Mouse (Mus musculus): ENCODE results near the gene Idua. TPM values are rescaled to one million over a fixed set of nuclear protein-coding genes. Genes with fewer than 3 reads are reported as not detected.

The Idua gene
- total and polyA plus RNA-seq, 2 experiments = 2.6 to 7.3 TPM

GRCm38 (mm10) chr5:108671757-108672156, 11.6 kb downstream of the Idua start:
- DNase-seq (ENCODE audit: extremely low read depth, low read depth, low spot score) = no peak
- 72% methylated on average over 12 of the region's 12 CpGs for WGBS
- Histone ChIP-seq H3K36me3 (ENCODE audit: control insufficient read depth, insufficient read depth, low read length) (no peaks in the 10 kb centered on the region; the same call in 1 of the 2 replicates), H3K9ac (ENCODE audit: low read depth, low read length) (peak overlapping the region; percentile 88), H3K79me2 (ENCODE audit: control insufficient read depth, insufficient read depth, low read length) (peaks cover 12% of the 10 kb centered on the region; the same call in 1 of the 2 replicates), H3K4me1 (ENCODE audit: control insufficient read depth, insufficient read depth, low read length) (peaks cover 35% of the 10 kb centered on the region), H3K27me3 (ENCODE audit: control insufficient read depth, insufficient read depth, low read length) (no peaks in the 10 kb centered on the region), H3K27ac (replicated peaks; ENCODE audit: insufficient read depth, low read depth, low read length) (peak overlapping the region; percentile 97), H3K4me3 (ENCODE audit: insufficient read depth, low read depth, low read length) (peak overlapping the region; percentile 3; the same call in 1 of the 2 replicates)
- TF ChIP-seq POLR2A (IDR thresholded peaks at IDR 0.05; ENCODE audit: extremely low read depth, insufficient read depth, low read length) = no peak
- peak; percentile 58 for TF ChIP-seq CTCF (IDR thresholded peaks at IDR 0.05; ENCODE audit: low read depth, low read length)

- 28% methylated on average over 2 of the region's 2 CpGs for WGBS
- Histone ChIP-seq H3K4me3 (ENCODE audit: insufficient read depth, low read depth, low read length) (peak overlapping the region; percentile 70), H3K27ac (replicated peaks; ENCODE audit: insufficient read depth, low read depth, low read length) (peak overlapping the region; percentile 99), H3K79me2 (ENCODE audit: control insufficient read depth, insufficient read depth, low read length) (peaks cover 12% of the 10 kb centered on the region; the same call in 1 of the 2 replicates), H3K9ac (ENCODE audit: low read depth, low read length) (peak overlapping the region; percentile 88), H3K36me3 (ENCODE audit: control insufficient read depth, insufficient read depth, low read length) (no peaks in the 10 kb centered on the region; the same call in 1 of the 2 replicates), H3K4me1 (ENCODE audit: control insufficient read depth, insufficient read depth, low read length) (peaks cover 30% of the 10 kb centered on the region), H3K27me3 (ENCODE audit: control insufficient read depth, insufficient read depth, low read length) (no peaks in the 10 kb centered on the region)
- DNase-seq (ENCODE audit: extremely low read depth, low read depth, low spot score) = peak; percentile 100
- TF ChIP-seq CTCF (IDR thresholded peaks at IDR 0.05; ENCODE audit: low read depth, low read length) (no peak), POLR2A (IDR thresholded peaks at IDR 0.05; ENCODE audit: extremely low read depth, insufficient read depth, low read length) (peak; percentile 75; the same call in 1 of the 2 replicates)
These were observed 14.5 kb downstream of the Idua start for GRCm38 (mm10) chr5:108674624-108675023.

- Histone ChIP-seq H3K79me2 (ENCODE audit: control insufficient read depth, insufficient read depth, low read length) (peaks cover 12% of the 10 kb centered on the region; the same call in 1 of the 2 replicates), H3K9ac (ENCODE audit: low read depth, low read length) (peak within 1 kb of the TSS; percentile 88), H3K4me3 (ENCODE audit: insufficient read depth, low read depth, low read length) (peak within 1 kb of the TSS; percentile 70), H3K27ac (replicated peaks; ENCODE audit: insufficient read depth, low read depth, low read length) (peak within 1 kb of the TSS; percentile 99), H3K4me1 (ENCODE audit: control insufficient read depth, insufficient read depth, low read length) (peaks cover 29% of the 10 kb centered on the region), H3K36me3 (ENCODE audit: control insufficient read depth, insufficient read depth, low read length) (no peaks in the 10 kb centered on the region; the same call in 1 of the 2 replicates), H3K27me3 (ENCODE audit: control insufficient read depth, insufficient read depth, low read length) (no peaks in the 10 kb centered on the region)
- 22% methylated on average over 9 of the region's 9 CpGs for WGBS
- TF ChIP-seq POLR2A (IDR thresholded peaks at IDR 0.05; ENCODE audit: extremely low read depth, insufficient read depth, low read length) (no peak), CTCF (IDR thresholded peaks at IDR 0.05; ENCODE audit: low read depth, low read length) (no peak)
- peak; percentile 95 for DNase-seq (ENCODE audit: extremely low read depth, low read depth, low spot score)
These were observed 15.2 kb downstream of the Idua start, which contains the start of gene Slc26a1 for GRCm38 (mm10) chr5:108675251-108675816. TSS of gene Slc26a1 (minus strand) at chr5:108675569.

GRCm38 (mm10) chr5:108676772-108677498, 16.8 kb downstream of the Idua start:
- TF ChIP-seq CTCF (IDR thresholded peaks at IDR 0.05; ENCODE audit: low read depth, low read length) (no peak), POLR2A (IDR thresholded peaks at IDR 0.05; ENCODE audit: extremely low read depth, insufficient read depth, low read length) (no peak)
- WGBS = 60% methylated on average over 5 of the region's 5 CpGs
- DNase-seq (ENCODE audit: extremely low read depth, low read depth, low spot score) = no peak
- Histone ChIP-seq H3K36me3 (ENCODE audit: control insufficient read depth, insufficient read depth, low read length) (no peaks in the 10 kb centered on the region; the same call in 1 of the 2 replicates), H3K27ac (replicated peaks; ENCODE audit: insufficient read depth, low read depth, low read length) (0 out of 2 replicates have a peak overlapping the region, but pooled peaks have one; percentile 99), H3K27me3 (ENCODE audit: control insufficient read depth, insufficient read depth, low read length) (no peaks in the 10 kb centered on the region), H3K4me3 (ENCODE audit: insufficient read depth, low read depth, low read length) (no peak overlapping the region), H3K79me2 (ENCODE audit: control insufficient read depth, insufficient read depth, low read length) (peaks cover 12% of the 10 kb centered on the region; the same call in 1 of the 2 replicates), H3K9ac (ENCODE audit: low read depth, low read length) (no peak overlapping the region), H3K4me1 (ENCODE audit: control insufficient read depth, insufficient read depth, low read length) (peaks cover 22% of the 10 kb centered on the region)

- no peak for TF ChIP-seq POLR2A (IDR thresholded peaks at IDR 0.05; ENCODE audit: extremely low read depth, insufficient read depth, low read length)
- no peak for TF ChIP-seq CTCF (IDR thresholded peaks at IDR 0.05; ENCODE audit: low read depth, low read length)
- DNase-seq (ENCODE audit: extremely low read depth, low read depth, low spot score) = no peak
- Histone ChIP-seq H3K36me3 (ENCODE audit: control insufficient read depth, insufficient read depth, low read length) (no peaks in the 10 kb centered on the region; the same call in 1 of the 2 replicates), H3K79me2 (ENCODE audit: control insufficient read depth, insufficient read depth, low read length) (peaks cover 12% of the 10 kb centered on the region; the same call in 1 of the 2 replicates), H3K27ac (replicated peaks; ENCODE audit: insufficient read depth, low read depth, low read length) (no peak overlapping the region), H3K9ac (ENCODE audit: low read depth, low read length) (0 out of 2 replicates have a peak overlapping the region, but pooled peaks have one; percentile 2), H3K4me1 (ENCODE audit: control insufficient read depth, insufficient read depth, low read length) (peaks cover 14% of the 10 kb centered on the region), H3K4me3 (ENCODE audit: insufficient read depth, low read depth, low read length) (0 out of 2 replicates have a peak overlapping the region, but pooled peaks have one; percentile 3), H3K27me3 (ENCODE audit: control insufficient read depth, insufficient read depth, low read length) (no peaks in the 10 kb centered on the region)
- 56% methylated on average over 25 of the region's 25 CpGs for WGBS
These were observed 17.6 kb downstream of the Idua start for GRCm38 (mm10) chr5:108677605-108678295.
